Mouse (Mus musculus) megakaryocyte, embryonic 14.5 days (primary cell): ENCODE measurements around the gene Olfr520. TPM values are rescaled to one million over a fixed set of nuclear protein-coding genes. Genes with fewer than 3 reads are reported as not detected.

Experiments used
- H3K27me3 ChIP-seq: replicated peaks from 2 replicates; pipeline ENCODE3; 2012; ENCODE audit warnings: inconsistent platforms
- H3K36me3 ChIP-seq: replicated peaks from 2 replicates; pipeline ENCODE3; 2012; ENCODE audit warnings: low read length, inconsistent platforms, mixed read lengths
- H3K4me1 ChIP-seq: 2 replicates; pipeline ENCODE4 v1.6.1; 2012; ENCODE audit warnings: inconsistent platforms
- H3K4me3 ChIP-seq: replicated peaks from 2 replicates; pipeline ENCODE3; 2012; ENCODE audit warnings: moderate library complexity, mild to moderate bottlenecking, inconsistent platforms
- H3K9me3 ChIP-seq: 2 replicates; pipeline ENCODE4 v1.6.1; 2012; ENCODE audit warnings: inconsistent platforms
- FLI1 ChIP-seq: IDR thresholded peaks from 2 replicates; pipeline ENCODE4 v1.6.1; 2012; ENCODE audit warnings: low read length, inconsistent platforms, mixed read lengths
- GATA1 ChIP-seq: IDR thresholded peaks from 3 replicates; pipeline ENCODE4 v1.6.1; 2012; ENCODE audit warnings: mixed read lengths, low read length, inconsistent platforms, borderline replicate concordance
- polyA plus RNA-seq: library from polyadenylated mRNA; stranded (reverse); fragments of >175 nt; gene quantifications from 2 replicates; pipeline ENCODE4 v1.2.3, GENCODE M21; 2012; ENCODE audit warnings: low replicate concordance; ENCODE audit not compliant: insufficient read depth

Olfr520 gene
- polyA plus RNA-seq, 1 experiment = not detected

GRCm38 (mm10) chr7:99783421-99783820 lies 53.3 kb downstream of the Olfr520 start:
- H3K4me1 ChIP-seq = peaks cover 6% of the 10 kb centered on the region
- no peaks in the 10 kb centered on the region for H3K9me3 ChIP-seq
- no peak overlapping the region for H3K4me3 ChIP-seq
- H3K27me3 ChIP-seq = peaks cover 7% of the 10 kb centered on the region
- no peak for TF ChIP-seq FLI1
- TF ChIP-seq GATA1 = no peak
- no peaks in the 10 kb centered on the region for H3K36me3 ChIP-seq

GRCm38 (mm10) chr7:99785553-99785952 lies 55.5 kb downstream of the Olfr520 start:
- Histone ChIP-seq H3K9me3 (no peaks in the 10 kb centered on the region), H3K4me3 (no peak overlapping the region), H3K36me3 (no peaks in the 10 kb centered on the region), H3K4me1 (peaks cover 6% of the 10 kb centered on the region), H3K27me3 (peaks cover 11% of the 10 kb centered on the region)
- no peak for TF ChIP-seq GATA1
- no peak for TF ChIP-seq FLI1

Other genes starting within 250 kb of the Olfr520 start
- 128 and 530 TPM in 2 replicates for gene Rps3, start 246.5 kb upstream of the Olfr520 start, polyA plus RNA-seq
- 11.2 and 43.4 TPM in 2 replicates for gene Arrb1, start 194.8 kb upstream of the Olfr520 start, polyA plus RNA-seq
- 0.04 TPM in 1 of 2 replicates, not detected in the other for gene Tpbgl, start 103.2 kb upstream of the Olfr520 start, polyA plus RNA-seq
- 4.3 TPM in 1 of 2 replicates, not detected in the other for gene Slco2b1, start 18.9 kb upstream of the Olfr520 start, polyA plus RNA-seq
- not detected in 2 replicates for gene Olfr521, start 33.2 kb downstream of the Olfr520 start, polyA plus RNA-seq
- gene Neu3, start 98.1 kb downstream of the Olfr520 start, polyA plus RNA-seq = 0.49 and 0.83 TPM in 2 replicates
- gene Xrra1, start 128.8 kb downstream of the Olfr520 start, polyA plus RNA-seq = 0.08 TPM in 1 of 2 replicates, not detected in the other
- 18.5 and 108 TPM in 2 replicates for gene Spcs2, start 133.2 kb downstream of the Olfr520 start, polyA plus RNA-seq